Mouse (Mus musculus): ENCODE data around the gene Ift22. TPM values are rescaled to one million over a fixed set of nuclear protein-coding genes. Genes with fewer than 3 reads are reported as not detected.
"Not testable (repeated sequence)": the region's sequence is repeated elsewhere in the genome, so short reads cannot be mapped to it uniquely, and the experiment has no call there.

Ift22 gene
- total RNA-seq, 2 experiments from 2014 or later, result 4.2 to 5.9 TPM

- intact Hi-C loops (cut with DNase I), result no loop called here
These were observed 12.4 kb upstream of the Ift22 start for GRCm38 (mm10) chr5:136895529-136895963.

GRCm38 (mm10) chr5:136904621-136905020 is 3.3 kb upstream of the Ift22 start:
- DNase-seq, result no peak

More at GRCm38 (mm10) chr5:136895529-136895963, 12.4 kb upstream of the Ift22 start:
- no peak for DNase-seq

GRCm38 (mm10) chr5:136905630-136906029 is 2.3 kb upstream of the Ift22 start:
- DNase-seq, result no peak
- intact Hi-C loops (cut with DNase I), result no loop called here

More at GRCm38 (mm10) chr5:136904621-136905020, 3.3 kb upstream of the Ift22 start:
- intact Hi-C loops (cut with DNase I), result no loop called here

GRCm38 (mm10) chr5:136907587-136907986 is 363 bp upstream of the Ift22 start:
- no peak for DNase-seq
- intact Hi-C loops (cut with DNase I), result no loop called here

GRCm38 (mm10) chr5:136914183-136914582 is 6.2 kb downstream of the Ift22 start:
- DNase-seq, result no peak
- intact Hi-C loops (cut with DNase I), result no loop called here

- DNase-seq, result no peak
- intact Hi-C loops (cut with DNase I), result no loop called here
These were observed 9.8 kb downstream of the Ift22 start for GRCm38 (mm10) chr5:136917613-136918242.

- intact Hi-C loops (cut with DNase I), result no loop called here
- DNase-seq, result peak; percentile 30 to 73
These were observed 10.9 kb downstream of the Ift22 start for GRCm38 (mm10) chr5:136918655-136919472.

- intact Hi-C loops (cut with DNase I), result loop anchor here (10.0 kb wide), 1 partner anchor 185 kb away; no protein-coding TSS in a partner anchor
- no peak for DNase-seq
These were observed 11.8 kb downstream of the Ift22 start for GRCm38 (mm10) chr5:136919546-136920301.

GRCm38 (mm10) chr5:136922830-136923229 is 14.9 kb downstream of the Ift22 start:
- intact Hi-C loops (cut with DNase I), result loop anchor here (10.0 kb wide), 1 partner anchor 182 kb away; no protein-coding TSS in a partner anchor
- no peak for DNase-seq

- DNase-seq, result no peak
- intact Hi-C loops (cut with DNase I), result loop anchor here (10.0 kb wide), 1 partner anchor 181 kb away; no protein-coding TSS in a partner anchor
These were observed 16.0 kb downstream of the Ift22 start for GRCm38 (mm10) chr5:136923751-136924478.

GRCm38 (mm10) chr5:136929073-136929472 is 21.1 kb downstream of the Ift22 start:
- intact Hi-C loops (cut with DNase I), result loop anchor here (10.0 kb wide), 1 partner anchor 176 kb away; no protein-coding TSS in a partner anchor
- DNase-seq, result peak; percentile 59 to 69

- no peak for DNase-seq
- intact Hi-C loops (cut with DNase I), result loop anchor here (2.0 kb wide), 1 partner anchor 37 kb away; no protein-coding TSS in a partner anchor
These were observed 23.9 kb downstream of the Ift22 start for GRCm38 (mm10) chr5:136931896-136932295.

- DNase-seq, result no peak
- intact Hi-C loops (cut with DNase I), result no loop called here
These were observed 25.0 kb downstream of the Ift22 start for GRCm38 (mm10) chr5:136932956-136933355.

- intact Hi-C loops (cut with DNase I), result no loop called here
- no peak for DNase-seq
These were observed 26.0 kb downstream of the Ift22 start for GRCm38 (mm10) chr5:136933930-136934329.

GRCm38 (mm10) chr5:136935905-136936695 is 28.1 kb downstream of the Ift22 start:
- intact Hi-C loops (cut with DNase I), result no loop called here
- no peak for DNase-seq

- DNase-seq, result no peak
- intact Hi-C loops (cut with DNase I), result no loop called here
These were observed 28.8 kb downstream of the Ift22 start for GRCm38 (mm10) chr5:136936750-136937149.

GRCm38 (mm10) chr5:136937621-136938020 is 29.7 kb downstream of the Ift22 start:
- intact Hi-C loops (cut with DNase I), result no loop called here

GRCm38 (mm10) chr5:136939284-136939683 is 31.3 kb downstream of the Ift22 start:
- intact Hi-C loops (cut with DNase I), result no loop called here

More at GRCm38 (mm10) chr5:136937621-136938020, 29.7 kb downstream of the Ift22 start:
- no peak for DNase-seq

GRCm38 (mm10) chr5:136940029-136940428 is 32.1 kb downstream of the Ift22 start:
- intact Hi-C loops (cut with DNase I); DNase-seq: not testable (repeated sequence)

More at GRCm38 (mm10) chr5:136939284-136939683, 31.3 kb downstream of the Ift22 start:
- DNase-seq, result no peak
